In genomic region chr1:122095726-122096125, GRCm38 (mm10) we compare ENCODE assay signal across 18 mouse cellular contexts.
DNase-seq lines count a peak whose midpoint lies in the region; ATAC-seq and TF ChIP-seq lines count a peak whose summit lies in the region.
"Had no signal": no experiment of that assay in that cellular context is flagged by ENCODE, and none has a peak within 500 bp of the region (broad histone marks: within the 10 kb centered on the region; RNA-seq: fewer than 3 reads in every experiment).

No protein-coding gene starts in this region.

- H3K36me3 ChIP-seq in forebrain, embryonic 14.5 days (ENCODE audit: control insufficient read depth, insufficient read depth, low read length): no peaks in the 10 kb centered on the region
- no peaks in the 10 kb centered on the region for H3K36me3 ChIP-seq in forebrain, embryonic 12.5 days (replicated peaks)
- H3K36me3 ChIP-seq in hindbrain, embryonic 14.5 days (replicated peaks; ENCODE audit: control insufficient read depth, insufficient read depth): no peaks in the 10 kb centered on the region
- H3K36me3 ChIP-seq: embryonic facial prominence, embryonic 10.5 days; embryonic facial prominence, embryonic 12.5 days; forebrain, embryonic 15.5 days had no signal

- H3K27ac ChIP-seq in forebrain, embryonic 14.5 days (ENCODE audit: low read depth, low read length): no peak overlapping the region
- no peak overlapping the region for H3K27ac ChIP-seq in forebrain, embryonic 12.5 days
- no peak overlapping the region for H3K27ac ChIP-seq in hindbrain, embryonic 14.5 days
- H3K27ac ChIP-seq: embryonic facial prominence, embryonic 10.5 days; embryonic facial prominence, embryonic 12.5 days; forebrain, embryonic 15.5 days had no signal

- WGBS in forebrain, embryonic 14.5 days: 78% methylated on average over 2 of the region's 2 CpGs
- 78% methylated on average over 2 of the region's 2 CpGs for WGBS in forebrain, embryonic 12.5 days
- 84% methylated on average over 2 of the region's 2 CpGs for WGBS in hindbrain, embryonic 14.5 days

- no peak for TF ChIP-seq POLR2A in brain, embryonic 14.5 days (IDR thresholded peaks at IDR 0.05; ENCODE audit: borderline replicate concordance, extremely low read depth, insufficient read depth, insufficient read length, poor library complexity, severe bottlenecking)

- peak; percentile 2 for DNase-seq in forebrain, embryonic 14.5 days (ENCODE audit: low spot score)
- peak; percentile 16 for DNase-seq in left cerebral cortex, postnatal 4 days
- DNase-seq in left cerebral cortex, postnatal 10 days (ENCODE audit: extremely low spot score in 1 of 2, low spot score in 2 of 2): no peak
- peak; percentile 31 for DNase-seq in brain, embryonic 14.5 days (ENCODE audit: low read depth)
- peak; percentile 68 for DNase-seq in retina, embryonic 14.5 days (ENCODE audit: low spot score)
- no peak for DNase-seq in heart, postnatal 14 days
- DNase-seq in hindbrain, embryonic 14.5 days (ENCODE audit: low spot score): no peak
- DNase-seq: adrenal gland, adult 2 months; adrenal gland, postnatal 10 days; adrenal gland, postnatal 25 days; cerebellum, adult 11-12 months; cerebellum, adult 2 months; cerebellum, adult 9-10 months; forebrain, postnatal 0 days had no signal

- no peak for ATAC-seq in forebrain, embryonic 14.5 days
- no peak for ATAC-seq in forebrain, embryonic 12.5 days (ENCODE audit: low FRiP score)
- no peak for ATAC-seq in hindbrain, embryonic 14.5 days (ENCODE audit: low FRiP score)
- ATAC-seq: forebrain, embryonic 15.5 days; forebrain, postnatal 0 days had no signal

- intact Hi-C loops in left cerebral cortex, postnatal 4 days (cut with DNase I): no loop called here
- intact Hi-C loops in left cerebral cortex, postnatal 10 days (cut with DNase I): no loop called here
- intact Hi-C loops in heart, postnatal 14 days (cut with DNase I): no loop called here

- no peak overlapping the region for H3K9ac ChIP-seq in forebrain, embryonic 14.5 days (ENCODE audit: low read length)
- no peak overlapping the region for H3K9ac ChIP-seq in forebrain, embryonic 12.5 days
- H3K9ac ChIP-seq in hindbrain, embryonic 14.5 days: no peak overlapping the region
- H3K9ac ChIP-seq: embryonic facial prominence, embryonic 12.5 days; forebrain, embryonic 15.5 days; forebrain, postnatal 0 days had no signal

- H3K4me1 ChIP-seq in forebrain, embryonic 14.5 days (ENCODE audit: control insufficient read depth, insufficient read depth, low read length): no peaks in the 10 kb centered on the region
- H3K4me1 ChIP-seq in forebrain, embryonic 12.5 days: no peaks in the 10 kb centered on the region
- H3K4me1 ChIP-seq in hindbrain, embryonic 14.5 days (replicated peaks; ENCODE audit: control insufficient read depth, insufficient read depth, low read length): no peaks in the 10 kb centered on the region
- H3K4me1 ChIP-seq: embryonic facial prominence, embryonic 10.5 days; embryonic facial prominence, embryonic 12.5 days; forebrain, embryonic 15.5 days had no signal

- no peak overlapping the region for H3K4me2 ChIP-seq in forebrain, embryonic 14.5 days (ENCODE audit: low read length)
- no peak overlapping the region for H3K4me2 ChIP-seq in forebrain, embryonic 12.5 days
- no peak overlapping the region for H3K4me2 ChIP-seq in hindbrain, embryonic 14.5 days (replicated peaks)
- H3K4me2 ChIP-seq: embryonic facial prominence, embryonic 12.5 days; forebrain, embryonic 15.5 days had no signal

- no peaks in the 10 kb centered on the region for H3K9me3 ChIP-seq in forebrain, embryonic 14.5 days (replicated peaks; ENCODE audit: control insufficient read depth, low read length)
- no peaks in the 10 kb centered on the region for H3K9me3 ChIP-seq in forebrain, embryonic 12.5 days
- no peaks in the 10 kb centered on the region for H3K9me3 ChIP-seq in hindbrain, embryonic 14.5 days (ENCODE audit: control insufficient read depth, low read length)
- H3K9me3 ChIP-seq: embryonic facial prominence, embryonic 10.5 days; embryonic facial prominence, embryonic 12.5 days; forebrain, embryonic 15.5 days had no signal

- no peak overlapping the region for H3K4me3 ChIP-seq in forebrain, embryonic 14.5 days (ENCODE audit: low read depth, low read length)
- H3K4me3 ChIP-seq in forebrain, embryonic 12.5 days (replicated peaks): no peak overlapping the region
- H3K4me3 ChIP-seq in hindbrain, embryonic 14.5 days (replicated peaks; ENCODE audit: low read length): no peak overlapping the region
- H3K4me3 ChIP-seq: embryonic facial prominence, embryonic 10.5 days; embryonic facial prominence, embryonic 12.5 days; forebrain, embryonic 15.5 days had no signal

- no peaks in the 10 kb centered on the region for H3K27me3 ChIP-seq in forebrain, embryonic 14.5 days (replicated peaks; ENCODE audit: control insufficient read depth, insufficient read depth, low read length)
- no peaks in the 10 kb centered on the region for H3K27me3 ChIP-seq in forebrain, embryonic 12.5 days
- H3K27me3 ChIP-seq in hindbrain, embryonic 14.5 days (ENCODE audit: control insufficient read depth, insufficient read depth, low read length): no peaks in the 10 kb centered on the region
- H3K27me3 ChIP-seq: embryonic facial prominence, embryonic 12.5 days; forebrain, embryonic 15.5 days had no signal

- TF ChIP-seq CTCF in brain, embryonic 14.5 days (IDR thresholded peaks at IDR 0.05; ENCODE audit: borderline replicate concordance, extremely low read depth, insufficient read depth, insufficient read length): no peak

Comparison
In these comparisons a context has a peak if more than half of its experiments do, and no peak if none do; other contexts are left out.
1. DNase-seq: peak in forebrain, embryonic 14.5 days (single experiment), left cerebral cortex, postnatal 4 days (single experiment), brain, embryonic 14.5 days (single experiment) and retina, embryonic 14.5 days (single experiment); none in left cerebral cortex, postnatal 10 days (0 of 2), heart, postnatal 14 days (0 of 2) and hindbrain, embryonic 14.5 days (single experiment).